Mouse (Mus musculus): ENCODE results near the gene Lpcat1. TPM values are rescaled to one million over a fixed set of nuclear protein-coding genes. Genes with fewer than 3 reads are reported as not detected.

Lpcat1 gene
- total RNA-seq, 2 experiments from 2014 or later = 12.7 to 26.5 TPM

- peak; percentile 95 for ATAC-seq (replicated peaks; ENCODE audit: poor library complexity)
These were observed 46.0 kb downstream of the Lpcat1 start for GRCm38 (mm10) chr13:73512776-73513673.

GRCm38 (mm10) chr13:73516886-73517285 lies 49.9 kb downstream of the Lpcat1 start:
- no peak for ATAC-seq (replicated peaks; ENCODE audit: poor library complexity)

- no peak for ATAC-seq (replicated peaks; ENCODE audit: poor library complexity)
These were observed 66.7 kb downstream of the Lpcat1 start for GRCm38 (mm10) chr13:73533716-73534115.

- ATAC-seq (replicated peaks; ENCODE audit: poor library complexity) = peak; percentile 23
These were observed 68.3 kb downstream of the Lpcat1 start for GRCm38 (mm10) chr13:73535287-73535686.

- peak; percentile 94 for ATAC-seq (replicated peaks; ENCODE audit: poor library complexity)
These were observed 69.4 kb downstream of the Lpcat1 start, which contains the start of gene Slc6a3 for GRCm38 (mm10) chr13:73536403-73536821. TSS of gene Slc6a3 (plus strand) at chr13:73536747.

GRCm38 (mm10) chr13:73536824-73537223 lies 69.8 kb downstream of the Lpcat1 start:
- ATAC-seq (replicated peaks; ENCODE audit: poor library complexity) = no peak

- ATAC-seq (replicated peaks; ENCODE audit: poor library complexity) = no peak
These were observed 97.2 kb downstream of the Lpcat1 start for GRCm38 (mm10) chr13:73564201-73564600.

Other genes with a start within 250 kb of the Lpcat1 start
- gene Irx4, start 206.7 kb upstream of the Lpcat1 start, total RNA-seq (2015) = not detected in 2 replicates
- not detected in 2 replicates for gene Irx4, start 206.7 kb upstream of the Lpcat1 start, total RNA-seq (2017)
- gene Mrpl36, start 138.7 kb upstream of the Lpcat1 start, total RNA-seq (2015) = 133 and 144 TPM in 2 replicates
- 50.8 and 56.5 TPM in 2 replicates for gene Mrpl36, start 138.7 kb upstream of the Lpcat1 start, total RNA-seq (2017)
- 167 and 208 TPM in 2 replicates for gene Ndufs6, start 138.7 kb upstream of the Lpcat1 start, total RNA-seq (2015)
- gene Ndufs6, start 138.7 kb upstream of the Lpcat1 start, total RNA-seq (2017) = 99.7 and 118 TPM in 2 replicates
- gene Slc6a3, start 69.5 kb downstream of the Lpcat1 start, total RNA-seq (2015) = not detected in 2 replicates
- gene Slc6a3, start 69.5 kb downstream of the Lpcat1 start, total RNA-seq (2017) = not detected in 2 replicates
- gene Clptm1l, start 136.8 kb downstream of the Lpcat1 start, total RNA-seq (2015) = 222 and 226 TPM in 2 replicates
- gene Clptm1l, start 136.8 kb downstream of the Lpcat1 start, total RNA-seq (2017) = 86.1 and 92.0 TPM in 2 replicates
- 0.10 and 1.6 TPM in 2 replicates for gene Tert, start 159.7 kb downstream of the Lpcat1 start, total RNA-seq (2015)
- gene Tert, start 159.7 kb downstream of the Lpcat1 start, total RNA-seq (2017) = 0.21 and 0.41 TPM in 2 replicates
- not detected in 2 replicates for gene Slc6a18, start 210.8 kb downstream of the Lpcat1 start, total RNA-seq (2015)
- gene Slc6a18, start 210.8 kb downstream of the Lpcat1 start, total RNA-seq (2017) = not detected in 2 replicates
- gene Slc6a19, start 237.7 kb downstream of the Lpcat1 start, total RNA-seq (2015) = not detected in 2 replicates
- not detected in 2 replicates for gene Slc6a19, start 237.7 kb downstream of the Lpcat1 start, total RNA-seq (2017)